Mouse (Mus musculus) MEL (cell line): ENCODE results near the gene Kif7. TPM values are rescaled to one million over a fixed set of nuclear protein-coding genes. Genes with fewer than 3 reads are reported as not detected.

Experiments used
- DNase-seq: peaks from one replicate; pipeline ENCODE4 v3.0.0; 2011; ENCODE audit warnings: low read depth, low spot score
- H3K27ac ChIP-seq: 2 replicates; pipeline ENCODE4 v1.5.1; 2012; ENCODE audit warnings: low read depth, mild to moderate bottlenecking, control low read depth, low read length, moderate library complexity; ENCODE audit not compliant: control insufficient read depth
- H3K27me3 ChIP-seq, 2 experiments: fragments of 150-350 bp in 1 of 2; sonication (generic) in 1 of 2; 2 replicates each; pipeline ENCODE4 v1.6.1; 2012; ENCODE audit warnings: low read length in 2 of 2, mild to moderate bottlenecking in 2 of 2, improper control_type of control experiment in 1 of 2, moderate library complexity in 1 of 2; ENCODE audit not compliant: insufficient read depth in 2 of 2, control insufficient read depth in 1 of 2
- H3K36me3 ChIP-seq, 2 experiments: 2 replicates each; pipeline ENCODE4 v1.6.1; 2012 to 2014; ENCODE audit warnings: low read length in 2 of 2, improper control_type of control experiment in 1 of 2, inconsistent platforms in 1 of 2, mild to moderate bottlenecking in 1 of 2; ENCODE audit not compliant: insufficient read depth in 2 of 2, control insufficient read depth in 1 of 2
- H3K4me1 ChIP-seq, 2 experiments: fragments of 150-350 bp in 1 of 2; sonication (generic) in 1 of 2; 2 replicates each; pipeline ENCODE4 v1.6.1; 2012; ENCODE audit warnings: low read length in 2 of 2, improper control_type of control experiment in 1 of 2, mild to moderate bottlenecking in 1 of 2; ENCODE audit not compliant: insufficient read depth in 2 of 2, control insufficient read depth in 1 of 2
- H3K4me3 ChIP-seq, 2 experiments: fragments of 150-350 bp in 1 of 2; sonication (generic) in 1 of 2; 2 replicates each; pipeline ENCODE4 v1.5.1; 2012; ENCODE audit warnings: low read depth in 2 of 2, low read length in 2 of 2, mild to moderate bottlenecking in 2 of 2, moderate library complexity in 2 of 2, control low read depth in 1 of 2, improper control_type of control experiment in 1 of 2; ENCODE audit not compliant: control insufficient read depth in 1 of 2, insufficient read depth in 1 of 2
- H3K79me2 ChIP-seq: 2 replicates; pipeline ENCODE4 v1.6.1; 2012; ENCODE audit warnings: mild to moderate bottlenecking, low read length, moderate library complexity; ENCODE audit not compliant: control insufficient read depth, poor library complexity, insufficient read depth
- H3K9ac ChIP-seq: 2 replicates; pipeline ENCODE4 v1.6.1; 2012; ENCODE audit warnings: low read depth, mild to moderate bottlenecking, control low read depth, low read length, moderate library complexity; ENCODE audit not compliant: control insufficient read depth, poor library complexity, severe bottlenecking
- H3K9me3 ChIP-seq: fragments of 150-350 bp; sonication (generic); replicated peaks from 2 replicates; pipeline ENCODE4 v1.6.1; 2012; ENCODE audit warnings: mild to moderate bottlenecking, low read length, improper control_type of control experiment, moderate library complexity; ENCODE audit not compliant: insufficient read depth
- CHD2 ChIP-seq: IDR thresholded peaks from 2 replicates; pipeline ENCODE4 v1.6.1; 2011; ENCODE audit warnings: low read length, improper control_type of control experiment
- CTCF ChIP-seq, 3 experiments: IDR thresholded peaks in 2 of 3; conservative IDR thresholded peaks in 1 of 3; 2 replicates each; pipeline ENCODE4 v1.5.1; 2011 to 2012; ENCODE audit warnings: low read length in 3 of 3, low read depth in 2 of 3, mild to moderate bottlenecking in 2 of 3, improper control_type of control experiment in 1 of 3, inconsistent platforms in 1 of 3, mixed read lengths in 1 of 3, moderate library complexity in 1 of 3; ENCODE audit not compliant: control insufficient read depth in 1 of 3, insufficient read depth in 1 of 3, poor library complexity in 1 of 3, severe bottlenecking in 1 of 3
- E2F4 ChIP-seq: IDR thresholded peaks from 2 replicates; pipeline ENCODE4 v1.6.1; 2011; ENCODE audit warnings: low read depth, low read length, improper control_type of control experiment, borderline replicate concordance
- ELF1 ChIP-seq: IDR thresholded peaks from 2 replicates; pipeline ENCODE4 v1.6.1; 2014; ENCODE audit warnings: low read depth, mild to moderate bottlenecking, inconsistent platforms, low read length, improper control_type of control experiment, moderate library complexity
- EP300 ChIP-seq, 2 experiments: IDR thresholded peaks; 2 replicates each; pipeline ENCODE4 v1.6.1; 2011; ENCODE audit warnings: improper control_type of control experiment in 2 of 2, low read length in 2 of 2, low read depth in 1 of 2, mild to moderate bottlenecking in 1 of 2
- ETS1 ChIP-seq: IDR thresholded peaks from 2 replicates; pipeline ENCODE4 v1.6.1; 2012; ENCODE audit warnings: low read depth, mild to moderate bottlenecking, inconsistent platforms, low read length, improper control_type of control experiment, moderate library complexity
- HCFC1 ChIP-seq: IDR thresholded peaks from 2 replicates; pipeline ENCODE4 v1.6.1; 2012; ENCODE audit warnings: low read depth, mild to moderate bottlenecking, inconsistent platforms, low read length, improper control_type of control experiment, moderate library complexity
- MAFK ChIP-seq: IDR thresholded peaks from 2 replicates; pipeline ENCODE4 v1.6.1; 2011; ENCODE audit warnings: low read depth, mild to moderate bottlenecking, low read length, improper control_type of control experiment, borderline replicate concordance
- MAX ChIP-seq: IDR thresholded peaks from 2 replicates; pipeline ENCODE4 v1.6.1; 2011; ENCODE audit warnings: low read length, improper control_type of control experiment
- MEF2A ChIP-seq: IDR thresholded peaks from 2 replicates; pipeline ENCODE4 v1.6.1; 2014; ENCODE audit warnings: low read depth, mild to moderate bottlenecking, inconsistent platforms, low read length, improper control_type of control experiment; ENCODE audit not compliant: poor library complexity, insufficient replicate concordance, severe bottlenecking; ENCODE audit errors: extremely low read depth
- MXI1 ChIP-seq: IDR thresholded peaks from 2 replicates; pipeline ENCODE4 v1.6.1; 2011; ENCODE audit warnings: mild to moderate bottlenecking, low read depth, low read length, improper control_type of control experiment
- MYC ChIP-seq: IDR thresholded peaks from 2 replicates; pipeline ENCODE4 v1.6.1; 2011; ENCODE audit warnings: low read depth, mild to moderate bottlenecking, low read length, improper control_type of control experiment, moderate library complexity
- NELFE ChIP-seq: IDR thresholded peaks from 2 replicates; pipeline ENCODE4 v1.6.1; 2011; ENCODE audit warnings: low read depth, low read length, improper control_type of control experiment
- NRF1 ChIP-seq: IDR thresholded peaks from 2 replicates; pipeline ENCODE4 v1.6.1; 2014; ENCODE audit warnings: low read depth, mild to moderate bottlenecking, inconsistent platforms, low read length, improper control_type of control experiment, moderate library complexity; ENCODE audit not compliant: poor library complexity, insufficient read depth, severe bottlenecking
- POLR2A ChIP-seq, 2 experiments: IDR thresholded peaks; 2 replicates each; pipeline ENCODE4 v1.6.1; 2011 to 2012; ENCODE audit warnings: low read length in 2 of 2, mild to moderate bottlenecking in 2 of 2, control low read depth in 1 of 2, improper control_type of control experiment in 1 of 2, low read depth in 1 of 2, moderate library complexity in 1 of 2; ENCODE audit not compliant: control insufficient read depth in 1 of 2, insufficient read depth in 1 of 2, poor library complexity in 1 of 2
- POLR2AphosphoS2 ChIP-seq: IDR thresholded peaks from 2 replicates; pipeline ENCODE4 v1.6.1; 2011; ENCODE audit warnings: low read length, improper control_type of control experiment
- RAD21 ChIP-seq: IDR thresholded peaks from 2 replicates; pipeline ENCODE4 v1.6.1; 2011; ENCODE audit warnings: mild to moderate bottlenecking, low read depth, low read length, improper control_type of control experiment
- SIN3A ChIP-seq: IDR thresholded peaks from 2 replicates; pipeline ENCODE4 v1.6.1; 2012; ENCODE audit warnings: low read length, improper control_type of control experiment, inconsistent platforms
- SMC3 ChIP-seq: IDR thresholded peaks from 2 replicates; pipeline ENCODE4 v1.6.1; 2011; ENCODE audit warnings: low read depth, low read length, improper control_type of control experiment
- TBP ChIP-seq: IDR thresholded peaks from 2 replicates; pipeline ENCODE4 v1.8.0; 2011; ENCODE audit warnings: low read depth, low read length, improper control_type of control experiment
- TCF12 ChIP-seq: IDR thresholded peaks from 2 replicates; pipeline ENCODE4 v1.6.1; 2014; ENCODE audit warnings: low read depth, mild to moderate bottlenecking, inconsistent platforms, low read length, improper control_type of control experiment, moderate library complexity
- USF1 ChIP-seq: IDR thresholded peaks from 2 replicates; pipeline ENCODE4 v1.6.1; 2014; ENCODE audit warnings: low read depth, mild to moderate bottlenecking, inconsistent platforms, low read length, improper control_type of control experiment, moderate library complexity
- USF2 ChIP-seq, 2 experiments: IDR thresholded peaks; 2 replicates each; pipeline ENCODE4 v1.6.1; 2011 to 2012; ENCODE audit warnings: improper control_type of control experiment in 2 of 2, low read length in 2 of 2, borderline replicate concordance in 1 of 2, inconsistent platforms in 1 of 2, low read depth in 1 of 2, mild to moderate bottlenecking in 1 of 2; ENCODE audit not compliant: insufficient read depth in 1 of 2
- ZC3H11A ChIP-seq: IDR thresholded peaks from 2 replicates; pipeline ENCODE4 v1.6.1; 2012; ENCODE audit warnings: low read depth, mild to moderate bottlenecking, inconsistent platforms, low read length, improper control_type of control experiment
- ZKSCAN1 ChIP-seq: IDR thresholded peaks from 2 replicates; pipeline ENCODE4 v1.6.1; 2012; ENCODE audit warnings: low read depth, mild to moderate bottlenecking, inconsistent platforms, low read length, improper control_type of control experiment, moderate library complexity
- ZMIZ1 ChIP-seq: IDR thresholded peaks from 2 replicates; pipeline ENCODE4 v1.6.1; 2012; ENCODE audit warnings: low read depth, mild to moderate bottlenecking, inconsistent platforms, low read length, improper control_type of control experiment, moderate library complexity
- ZNF384 ChIP-seq: IDR thresholded peaks from 2 replicates; pipeline ENCODE4 v1.6.1; 2012; ENCODE audit warnings: low read depth, mild to moderate bottlenecking, inconsistent platforms, low read length, improper control_type of control experiment
- polyA plus RNA-seq, 2 experiments: library from polyadenylated mRNA; stranded (reverse) in 1 of 2; unstranded in 1 of 2; fragments of >175 nt in 1 of 2; fragments of >200 nt in 1 of 2; gene quantifications; 2 replicates each; pipeline versions ENCODE4 v1.2.1 to v1.2.4; 2012; ENCODE audit warnings: low replicate concordance in 2 of 2, low read depth in 1 of 2; ENCODE audit not compliant: insufficient read length in 2 of 2, insufficient read depth in 1 of 2, missing spikeins in 1 of 2
- total RNA-seq: library from RNA; depleted of rRNA; stranded (reverse); fragments of 300-350 nt; gene quantifications from 2 replicates; pipeline ENCODE4 v1.2.3, GENCODE M21; 2012

Kif7 gene
- total and polyA plus RNA-seq, 3 experiments, result 13.1 to 15.6 TPM; not detected in 1

DNA sequence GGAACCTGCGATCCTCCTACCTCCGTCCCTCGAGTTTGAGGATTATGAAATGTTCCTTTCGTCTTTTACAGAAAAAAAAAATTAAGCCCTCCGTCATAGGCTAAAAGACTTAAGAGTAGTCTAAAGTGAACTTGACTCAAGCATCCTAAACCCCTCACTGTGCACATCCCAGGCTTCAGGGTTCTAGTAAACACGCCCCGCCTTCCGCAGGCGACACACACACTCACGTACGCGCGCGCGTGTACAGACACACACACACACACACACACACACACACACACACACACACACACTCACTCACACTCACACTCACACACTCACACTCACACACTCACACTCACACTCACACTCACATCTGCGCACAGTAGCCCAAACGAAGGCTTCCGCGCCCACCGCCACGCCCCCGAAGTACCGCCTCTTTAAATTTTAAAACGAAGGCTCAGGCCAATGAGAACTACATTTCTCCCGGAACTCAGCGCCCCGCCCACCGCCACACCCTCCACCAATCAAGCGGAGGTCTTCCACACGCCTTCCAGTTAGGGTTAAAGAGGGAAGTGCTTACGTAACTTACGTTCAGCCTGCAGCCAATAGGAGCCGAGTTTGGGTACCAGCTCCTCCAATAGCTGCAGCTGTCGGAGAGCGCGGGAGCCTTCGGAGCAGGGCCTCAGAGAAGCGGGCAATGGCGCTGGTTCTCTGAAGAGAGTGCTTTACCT, 55.8 kb downstream of the Kif7 start, which contains the start of gene Ticrr:
Gene Ticrr (plus strand): TSS at position 619 of the 713 bp plus-strand sequence.
- H3K79me2 ChIP-seq, result peaks cover 35% of the 10 kb centered on the region
- peak; percentile 99 for DNase-seq
- H3K27me3 ChIP-seq, result no peaks in the 10 kb centered on the region
- peak within 1 kb of the TSS; percentile 69 to 96 for H3K4me3 ChIP-seq
- H3K4me1 ChIP-seq, result peaks cover 2 to 16% of the 10 kb centered on the region in 2 experiments; a peak in 3 of 4 replicates
- H3K9ac ChIP-seq, result peak within 1 kb of the TSS; percentile 94
- TF ChIP-seq MXI1 (peak; percentile 81), MAFK (no peak), SIN3A (peak; percentile 63; the same call in 1 of the 2 replicates), USF1 (no peak), NRF1 (peak; percentile 59), SMC3 (no peak), HCFC1 (peak; percentile 62; the same call in 1 of the 2 replicates), POLR2A (IDR thresholded peaks at IDR 0.05; ENCODE audit: control insufficient read depth in 1 of 2, insufficient read depth in 1 of 2, low read depth in 1 of 2, low read length in 2 of 2, poor library complexity in 1 of 2) (peak in 1 of 2 experiments; percentile 86; a peak in 2 of 4 replicates), EP300 (IDR thresholded peaks at IDR 0.05; ENCODE audit: low read depth in 1 of 2, low read length in 2 of 2) (no peak), NELFE (peak; percentile 85; the same call in 1 of the 2 replicates), ZNF384 (0 out of 2 replicates have a peak, but pooled peaks have one; percentile 7), ETS1 (no peak), USF2 (IDR thresholded peaks at IDR 0.05; ENCODE audit: borderline replicate concordance in 1 of 2, insufficient read depth in 1 of 2, low read depth in 1 of 2, low read length in 2 of 2) (no peak), POLR2AphosphoS2 (0 out of 2 replicates have a peak, but pooled peaks have one; percentile 65), ELF1 (peak; percentile 91), CHD2 (peak; percentile 55), TBP (peak; percentile 82), ZMIZ1 (peak; percentile 62; the same call in 1 of the 2 replicates), E2F4 (peak; percentile 98)
- H3K36me3 ChIP-seq, result peaks cover under 1 to 14% of the 10 kb centered on the region in 2 experiments; a peak in 3 of 4 replicates
- H3K27ac ChIP-seq, result peak within 1 kb of the TSS; percentile 28
- H3K9me3 ChIP-seq, result no peaks in the 10 kb centered on the region

- Histone ChIP-seq H3K4me1 (no peaks in the 10 kb centered on the region), H3K79me2 (no peaks in the 10 kb centered on the region), H3K27me3 (peaks cover 1 to 7% of the 10 kb centered on the region in 2 experiments; a peak in 3 of 4 replicates), H3K4me3 (no peak overlapping the region), H3K9ac (no peak overlapping the region), H3K36me3 (no peaks in the 10 kb centered on the region), H3K9me3 (no peaks in the 10 kb centered on the region), H3K27ac (no peak overlapping the region)
- DNase-seq, result no peak
- TF ChIP-seq ZC3H11A (no peak), RAD21 (no peak), ZKSCAN1 (no peak), TCF12 (no peak), MYC (no peak), TBP (no peak), EP300 (IDR thresholded peaks at IDR 0.05; ENCODE audit: low read depth in 1 of 2, low read length in 2 of 2) (no peak), SMC3 (no peak), MEF2A (no peak), CTCF (IDR thresholded peaks at IDR 0.05 in 2 of 3, conservative IDR thresholded peaks at IDR 0.05 in 1 of 3; ENCODE audit: control insufficient read depth in 1 of 3, insufficient read depth in 1 of 3, low read depth in 2 of 3, low read length in 3 of 3, poor library complexity in 1 of 3, severe bottlenecking in 1 of 3) (no peak), ETS1 (no peak), MAX (no peak)
These were observed 60.9 kb downstream of the Kif7 start for GRCm38 (mm10) chr7:79654586-79654985.
